Mouse (Mus musculus): ENCODE measurements at regions not wholly inside any gene's neighbourhood (a gene's known extent, or its start where the extent isn't known, plus 50 kb on each side); places are given as distances from the start of the nearest gene placed in this dataset.

DNA sequence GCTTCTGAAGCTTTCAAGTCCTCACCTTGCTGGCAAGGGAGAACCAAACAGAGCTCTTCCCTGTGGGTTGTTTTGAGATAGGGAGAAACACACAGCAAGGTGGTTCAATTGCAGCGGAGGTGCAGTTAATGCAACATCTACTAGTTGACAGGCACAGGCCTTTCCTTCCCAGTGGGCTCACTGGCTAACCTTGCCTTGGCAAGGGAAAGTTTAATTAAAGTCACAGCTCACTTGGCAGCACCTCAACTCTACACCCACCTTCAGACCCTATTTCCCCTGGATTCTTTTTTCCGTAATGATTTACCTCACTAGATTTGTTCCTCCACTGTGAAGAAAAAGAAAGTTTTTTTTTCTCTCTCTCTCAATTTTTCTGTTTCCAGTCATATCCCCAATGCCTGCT, 314.5 kb downstream of the Tlr4 start:
- Histone ChIP-seq H3K4me1 (ENCODE audit: control insufficient read depth, insufficient read depth, insufficient read length) (no peaks in the 10 kb centered on the region), H3K4me3 (ENCODE audit: extremely low read depth, insufficient read depth, insufficient read length) (no peak overlapping the region), H3K36me3 (ENCODE audit: control insufficient read depth, insufficient read depth, low read length) (no peaks in the 10 kb centered on the region), H3K27ac (ENCODE audit: insufficient read depth, low read length) (no peak overlapping the region), H3K27me3 (ENCODE audit: control insufficient read depth, insufficient read depth, low read length) (no peaks in the 10 kb centered on the region)
- no peak for DNase-seq (ENCODE audit: low read depth in 1 of 2, low spot score in 2 of 2)
- TF ChIP-seq CTCF (IDR thresholded peaks at IDR 0.05; ENCODE audit: extremely low read depth, insufficient read depth, insufficient read length, insufficient replicate concordance) (no peak), POLR2A (IDR thresholded peaks at IDR 0.05; ENCODE audit: low read depth, low read length) (no peak)
- 89% methylated on average over 2 of the region's 2 CpGs for WGBS

DNA sequence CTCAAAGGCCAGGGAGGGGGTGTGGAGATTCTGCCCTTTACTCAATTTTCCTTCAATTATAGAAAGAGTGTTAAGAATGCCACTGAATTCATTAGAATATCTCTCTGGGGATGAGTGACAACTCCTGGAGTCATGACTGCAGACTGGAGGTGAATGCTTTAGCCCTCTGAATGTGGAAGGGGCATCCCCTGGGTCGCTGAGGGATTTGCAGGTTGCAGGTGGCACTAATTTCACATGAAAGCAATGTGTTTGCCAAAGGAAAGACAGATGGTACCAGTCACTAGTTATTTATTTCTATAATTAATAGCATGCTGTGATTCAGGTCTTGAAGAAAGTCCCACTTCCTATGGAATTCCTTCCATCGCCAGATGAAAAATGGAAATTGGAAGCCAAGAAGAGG, 321.1 kb downstream of the Tlr4 start:
- no peak for DNase-seq (ENCODE audit: low read depth in 1 of 2, low spot score in 2 of 2)
- no peak overlapping the region for H3K27ac ChIP-seq (ENCODE audit: insufficient read depth, low read length)
- H3K27me3 ChIP-seq (ENCODE audit: control insufficient read depth, insufficient read depth, low read length), result no peaks in the 10 kb centered on the region
- H3K36me3 ChIP-seq (ENCODE audit: control insufficient read depth, insufficient read depth, low read length), result no peaks in the 10 kb centered on the region
- no peak for TF ChIP-seq POLR2A (IDR thresholded peaks at IDR 0.05; ENCODE audit: low read depth, low read length)
- no peak for TF ChIP-seq CTCF (IDR thresholded peaks at IDR 0.05; ENCODE audit: extremely low read depth, insufficient read depth, insufficient read length, insufficient replicate concordance)
- no peaks in the 10 kb centered on the region for H3K4me1 ChIP-seq (ENCODE audit: control insufficient read depth, insufficient read depth, insufficient read length)
- WGBS, result 70% methylated on average over 2 of the region's 2 CpGs
- H3K4me3 ChIP-seq (ENCODE audit: extremely low read depth, insufficient read depth, insufficient read length), result no peak overlapping the region

DNA sequence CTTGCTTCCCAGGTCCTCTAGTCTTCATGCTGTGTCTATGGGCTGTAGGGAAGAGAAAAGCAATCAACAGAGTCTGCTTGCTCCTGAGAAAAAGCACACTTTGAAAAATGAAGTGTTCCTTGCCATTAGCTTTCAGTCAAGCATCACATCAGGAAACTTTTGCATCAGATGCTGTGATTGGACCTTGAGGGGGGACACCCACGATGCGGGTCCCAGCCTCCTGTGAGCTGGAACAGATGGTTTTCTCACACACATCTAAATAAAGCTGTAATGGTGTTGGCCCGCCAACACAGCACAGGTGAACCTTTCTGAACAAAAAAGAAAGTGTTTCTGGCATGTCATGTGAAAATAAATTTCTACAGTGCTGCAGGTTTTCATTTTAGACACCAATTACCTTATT, 335.3 kb downstream of the Tlr4 start:
- 76% methylated on average over 3 of the region's 3 CpGs for WGBS
- TF ChIP-seq POLR2A (IDR thresholded peaks at IDR 0.05; ENCODE audit: low read depth, low read length) (no peak), CTCF (IDR thresholded peaks at IDR 0.05; ENCODE audit: extremely low read depth, insufficient read depth, insufficient read length, insufficient replicate concordance) (no peak)
- no peak overlapping the region for H3K4me3 ChIP-seq (ENCODE audit: extremely low read depth, insufficient read depth, insufficient read length)
- H3K27ac ChIP-seq (ENCODE audit: insufficient read depth, low read length), result no peak overlapping the region
- no peaks in the 10 kb centered on the region for H3K4me1 ChIP-seq (ENCODE audit: control insufficient read depth, insufficient read depth, insufficient read length)
- no peak for DNase-seq (ENCODE audit: low read depth in 1 of 2, low spot score in 2 of 2)
- H3K36me3 ChIP-seq (ENCODE audit: control insufficient read depth, insufficient read depth, low read length), result no peaks in the 10 kb centered on the region
- no peaks in the 10 kb centered on the region for H3K27me3 ChIP-seq (ENCODE audit: control insufficient read depth, insufficient read depth, low read length)

DNA sequence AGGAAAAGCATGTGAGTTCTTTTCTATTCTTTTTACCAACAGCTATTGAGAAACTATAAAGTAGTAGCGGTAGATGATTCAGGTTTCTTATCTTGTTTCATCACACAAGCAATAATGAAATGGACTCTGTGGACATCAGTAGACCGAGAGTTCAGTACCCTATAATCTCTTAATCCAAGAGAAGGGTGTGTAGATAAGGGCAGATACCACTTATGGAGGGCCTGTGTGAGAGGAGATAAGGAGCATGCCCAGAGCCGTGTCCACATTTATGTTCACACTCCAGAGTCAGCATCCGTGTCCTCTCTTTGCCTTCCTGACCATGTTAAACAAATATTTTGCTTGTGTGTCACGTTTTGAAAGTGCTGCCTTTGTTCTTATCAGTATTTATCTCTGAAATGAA, 340.3 kb downstream of the Tlr4 start:
- TF ChIP-seq CTCF (IDR thresholded peaks at IDR 0.05; ENCODE audit: extremely low read depth, insufficient read depth, insufficient read length, insufficient replicate concordance) (no peak), POLR2A (IDR thresholded peaks at IDR 0.05; ENCODE audit: low read depth, low read length) (no peak)
- Histone ChIP-seq H3K36me3 (ENCODE audit: control insufficient read depth, insufficient read depth, low read length) (no peaks in the 10 kb centered on the region), H3K27ac (ENCODE audit: insufficient read depth, low read length) (no peak overlapping the region), H3K4me1 (ENCODE audit: control insufficient read depth, insufficient read depth, insufficient read length) (no peaks in the 10 kb centered on the region), H3K27me3 (ENCODE audit: control insufficient read depth, insufficient read depth, low read length) (no peaks in the 10 kb centered on the region), H3K4me3 (ENCODE audit: extremely low read depth, insufficient read depth, insufficient read length) (no peak overlapping the region)
- WGBS, result 68% methylated on average over 5 of the region's 5 CpGs
- no peak for DNase-seq (ENCODE audit: low read depth in 1 of 2, low spot score in 2 of 2)

GRCm38 (mm10) chr4:67187725-67188510, 360.5 kb downstream of the Tlr4 start:
- Histone ChIP-seq H3K27ac (ENCODE audit: insufficient read depth, low read length) (no peak overlapping the region), H3K27me3 (ENCODE audit: control insufficient read depth, insufficient read depth, low read length) (no peaks in the 10 kb centered on the region), H3K4me1 (ENCODE audit: control insufficient read depth, insufficient read depth, insufficient read length) (no peaks in the 10 kb centered on the region), H3K4me3 (ENCODE audit: extremely low read depth, insufficient read depth, insufficient read length) (no peak overlapping the region), H3K36me3 (ENCODE audit: control insufficient read depth, insufficient read depth, low read length) (no peaks in the 10 kb centered on the region)
- WGBS, result 38% methylated on average over 2 of the region's 2 CpGs
- TF ChIP-seq CTCF (IDR thresholded peaks at IDR 0.05; ENCODE audit: extremely low read depth, insufficient read depth, insufficient read length, insufficient replicate concordance), result no peak
- TF ChIP-seq POLR2A (IDR thresholded peaks at IDR 0.05; ENCODE audit: low read depth, low read length), result no peak
- DNase-seq (ENCODE audit: low read depth in 1 of 2, low spot score in 2 of 2), result no peak

- H3K4me3 ChIP-seq (ENCODE audit: extremely low read depth, insufficient read depth, insufficient read length), result no peak overlapping the region
- no peaks in the 10 kb centered on the region for H3K27me3 ChIP-seq (ENCODE audit: control insufficient read depth, insufficient read depth, low read length)
- TF ChIP-seq POLR2A (IDR thresholded peaks at IDR 0.05; ENCODE audit: low read depth, low read length) (no peak), CTCF (IDR thresholded peaks at IDR 0.05; ENCODE audit: extremely low read depth, insufficient read depth, insufficient read length, insufficient replicate concordance) (no peak)
- H3K4me1 ChIP-seq (ENCODE audit: control insufficient read depth, insufficient read depth, insufficient read length), result no peaks in the 10 kb centered on the region
- DNase-seq (ENCODE audit: low read depth in 1 of 2, low spot score in 2 of 2), result no peak
- no peak overlapping the region for H3K27ac ChIP-seq (ENCODE audit: insufficient read depth, low read length)
- no peaks in the 10 kb centered on the region for H3K36me3 ChIP-seq (ENCODE audit: control insufficient read depth, insufficient read depth, low read length)
Measured at GRCm38 (mm10) chr4:67190536-67190935, 363.2 kb downstream of the Tlr4 start.

GRCm38 (mm10) chr4:67194425-67194824, 367.0 kb downstream of the Tlr4 start:
- 90% methylated on average over 4 of the region's 4 CpGs for WGBS
- TF ChIP-seq CTCF (IDR thresholded peaks at IDR 0.05; ENCODE audit: extremely low read depth, insufficient read depth, insufficient read length, insufficient replicate concordance), result no peak
- TF ChIP-seq POLR2A (IDR thresholded peaks at IDR 0.05; ENCODE audit: low read depth, low read length), result no peak
- Histone ChIP-seq H3K27me3 (ENCODE audit: control insufficient read depth, insufficient read depth, low read length) (no peaks in the 10 kb centered on the region), H3K4me1 (ENCODE audit: control insufficient read depth, insufficient read depth, insufficient read length) (no peaks in the 10 kb centered on the region), H3K27ac (ENCODE audit: insufficient read depth, low read length) (no peak overlapping the region), H3K36me3 (ENCODE audit: control insufficient read depth, insufficient read depth, low read length) (no peaks in the 10 kb centered on the region), H3K4me3 (ENCODE audit: extremely low read depth, insufficient read depth, insufficient read length) (no peak overlapping the region)
- no peak for DNase-seq (ENCODE audit: low read depth in 1 of 2, low spot score in 2 of 2)

Measured in spleen, adult 2 months (tissue).